Mouse (Mus musculus) megakaryocyte, embryonic 14.5 days (primary cell): ENCODE results near the gene Ubash3a.

Experiments used
- FLI1 ChIP-seq: IDR thresholded peaks from 2 replicates; pipeline ENCODE4 v1.6.1; 2012; ENCODE audit warnings: low read length, inconsistent platforms, mixed read lengths
- GATA1 ChIP-seq: IDR thresholded peaks from 3 replicates; pipeline ENCODE4 v1.6.1; 2012; ENCODE audit warnings: mixed read lengths, low read length, inconsistent platforms, borderline replicate concordance

GRCm38 (mm10) chr17:31187370-31187769 lies 20.3 kb upstream of the Ubash3a start:
- no peak for TF ChIP-seq GATA1
- TF ChIP-seq FLI1: no peak
